Mouse (Mus musculus) spleen, postnatal 4 days (tissue): ENCODE measurements around the gene Acsm5.
A peak's percentile ranks its signal among the peaks of the same experiment; 100 is the strongest.

Experiments used
- DNase-seq, 2 experiments: peaks; one replicate each; pipeline ENCODE4 v3.0.0; 2022; ENCODE audit warnings: low spot score in 2 of 2

Gene Acsm5

GRCm38 (mm10) chr7:119519163-119519562 is at the start of gene Acsm5:
Acsm5 (plus strand) TSS chr7:119519463.
- no peak for DNase-seq

GRCm38 (mm10) chr7:119476500-119477389 is 42.5 kb upstream of the Acsm5 start:
- DNase-seq, result no peak

DNA sequence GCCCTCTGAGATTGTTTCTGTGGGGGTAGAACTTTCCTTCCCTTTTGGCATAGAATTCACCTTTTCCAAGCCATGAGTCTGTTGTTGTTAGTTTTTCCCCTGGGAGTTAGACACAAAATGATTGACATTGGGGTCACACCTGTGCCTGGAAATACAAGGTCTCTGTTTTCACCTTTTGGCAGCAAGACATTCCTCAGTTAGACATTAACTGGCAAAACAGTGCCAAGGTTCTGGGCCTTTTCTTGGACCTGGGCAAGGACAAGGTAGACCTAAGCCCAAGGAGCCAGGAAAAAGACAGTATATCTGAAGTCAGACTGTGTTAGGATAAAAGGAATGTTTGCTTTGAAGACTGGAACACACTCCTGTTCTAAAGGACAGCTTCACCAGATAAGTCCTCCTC is 40.0 kb upstream of the Acsm5 start, which contains the start of gene Umod:
Umod (minus strand) TSS at position 27 of the 400 bp plus-strand sequence.
- no peak for DNase-seq

DNA sequence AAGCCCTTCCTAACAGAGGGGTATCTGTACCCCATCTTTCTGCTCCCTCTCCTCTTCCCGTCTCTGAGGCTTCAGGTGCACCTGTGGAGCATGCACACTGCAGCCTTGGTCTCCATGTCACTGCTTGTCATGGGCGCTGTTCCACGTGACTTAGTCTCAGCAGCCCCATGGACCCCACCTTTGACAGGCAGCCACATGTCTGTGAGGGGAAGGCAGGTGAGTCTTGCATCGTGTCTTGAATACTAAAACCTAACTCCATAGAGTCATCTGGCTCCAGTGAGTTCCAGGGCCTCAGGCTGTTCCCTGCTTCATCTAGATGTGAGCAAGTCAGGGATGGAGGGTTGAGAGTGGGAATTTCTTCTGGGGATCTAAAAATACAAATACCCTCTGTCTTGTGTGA is 35.1 kb upstream of the Acsm5 start:
- no peak for DNase-seq

- DNase-seq, result no peak
Observed at GRCm38 (mm10) chr7:119486683-119487082, 32.6 kb upstream of the Acsm5 start.

GRCm38 (mm10) chr7:119490041-119490780 is 29.1 kb upstream of the Acsm5 start:
- DNase-seq, result no peak

- no peak for DNase-seq
Observed at GRCm38 (mm10) chr7:119511143-119511542, 8.1 kb upstream of the Acsm5 start.

- DNase-seq, result no peak
Observed at GRCm38 (mm10) chr7:119513056-119513455, 6.2 kb upstream of the Acsm5 start.

GRCm38 (mm10) chr7:119515492-119516271 is 3.6 kb upstream of the Acsm5 start:
- DNase-seq, result no peak

DNA sequence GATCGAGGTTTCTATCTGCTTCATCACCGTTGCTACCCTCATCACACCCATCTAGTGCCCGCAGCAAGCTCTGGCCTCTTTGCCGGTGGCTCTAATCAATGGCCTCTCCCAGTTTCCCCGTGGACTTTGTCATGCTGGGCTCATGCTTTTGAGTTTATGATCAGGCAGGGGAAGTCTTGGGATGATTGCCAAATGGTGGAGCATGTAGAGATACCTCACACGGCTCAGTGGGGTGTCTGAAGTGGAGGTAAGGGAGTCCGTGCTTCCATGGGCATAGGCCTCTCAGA is 3.0 kb upstream of the Acsm5 start:
- DNase-seq, result no peak

GRCm38 (mm10) chr7:119519654-119520053 is 391 bp downstream of the Acsm5 start:
- peak; percentile 41 to 80 for DNase-seq

DNA sequence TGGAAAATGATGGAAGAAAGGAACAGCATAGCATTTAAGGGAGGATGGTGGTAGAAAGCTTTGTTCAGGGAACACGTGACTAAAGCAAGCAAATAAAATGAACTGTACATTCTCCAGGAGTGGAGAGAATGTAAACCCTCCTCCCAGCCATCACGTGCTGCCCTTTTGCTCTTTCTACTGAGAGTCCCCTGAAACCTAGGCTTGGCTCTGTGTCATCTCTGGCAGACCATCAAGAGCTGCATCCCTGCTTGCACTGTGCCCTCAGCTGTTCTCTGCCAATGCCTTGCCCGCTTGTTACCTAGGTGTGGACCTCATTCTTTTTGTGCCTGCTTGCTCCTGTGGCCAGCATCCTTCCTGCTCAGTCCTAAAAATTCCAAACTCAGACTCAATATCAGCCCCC is 2.6 kb downstream of the Acsm5 start:
- DNase-seq, result no peak

DNA sequence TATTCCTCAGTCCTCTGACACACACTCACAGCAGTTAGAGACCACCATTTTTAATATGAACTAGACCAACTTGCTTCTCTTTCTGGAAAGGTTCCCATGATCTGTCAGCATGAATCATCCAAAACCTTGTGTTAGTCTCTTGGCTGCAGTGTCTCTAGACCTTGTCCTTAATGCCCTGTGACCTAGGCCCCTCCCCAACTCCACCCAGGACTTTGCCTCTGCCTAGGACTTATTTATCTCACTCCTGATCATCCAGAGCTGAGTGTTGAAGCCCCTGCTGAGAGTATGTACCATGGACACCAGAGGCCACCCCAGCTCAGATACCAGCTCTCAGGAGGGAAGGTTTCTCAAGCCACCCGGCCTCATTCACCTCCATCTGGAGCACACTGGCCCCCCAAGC is 3.1 kb downstream of the Acsm5 start:
- no peak for DNase-seq

DNA sequence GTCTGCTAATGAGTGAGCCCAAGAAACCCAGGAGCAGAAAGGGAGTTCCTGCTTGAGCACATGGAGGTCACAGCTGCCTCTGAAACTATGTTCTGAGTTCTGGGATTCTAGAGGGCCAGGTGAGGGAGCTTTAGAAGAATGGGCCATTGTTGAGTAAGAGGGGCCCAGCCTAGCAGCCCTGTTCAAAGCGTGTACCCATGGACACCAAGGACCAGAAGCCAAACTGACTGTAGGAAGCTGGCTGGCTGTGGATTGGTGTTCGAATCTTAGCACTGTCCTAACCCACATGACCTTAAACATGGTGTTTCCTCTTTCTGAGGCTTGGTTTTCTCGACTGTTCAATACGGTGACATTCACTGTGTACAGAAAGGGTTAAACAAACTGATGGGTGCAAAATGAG is 4.1 kb downstream of the Acsm5 start, which contains the start of gene Pdilt:
Pdilt (minus strand) TSS at position 101 of the 400 bp plus-strand sequence.
- DNase-seq, result no peak

GRCm38 (mm10) chr7:119525881-119526281 is 6.6 kb downstream of the Acsm5 start:
- DNase-seq, result peak in 1 of 2 experiments; percentile 38

- DNase-seq, result no peak
Observed at GRCm38 (mm10) chr7:119526486-119526885, 7.2 kb downstream of the Acsm5 start.

DNA sequence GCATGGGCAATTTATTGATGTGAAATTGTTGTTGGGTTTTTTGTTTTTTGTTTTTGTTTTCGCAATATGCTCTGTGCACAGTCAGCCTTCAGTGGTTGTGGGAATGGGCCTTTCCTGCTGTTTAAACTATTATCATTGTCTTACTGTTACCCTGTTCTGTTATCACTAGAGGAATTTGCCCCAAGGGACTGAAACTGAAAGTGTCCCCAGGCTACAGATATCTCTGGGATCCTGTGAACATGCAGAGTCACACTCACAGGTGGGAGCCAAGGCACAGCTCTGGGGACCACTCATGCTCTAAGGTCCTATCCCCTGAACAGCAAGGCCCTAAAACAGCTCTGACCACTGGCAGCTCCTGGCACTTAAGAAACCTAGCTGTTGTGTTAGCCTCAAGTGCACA is 7.9 kb downstream of the Acsm5 start:
- peak in 1 of 2 experiments; percentile 49 for DNase-seq

DNA sequence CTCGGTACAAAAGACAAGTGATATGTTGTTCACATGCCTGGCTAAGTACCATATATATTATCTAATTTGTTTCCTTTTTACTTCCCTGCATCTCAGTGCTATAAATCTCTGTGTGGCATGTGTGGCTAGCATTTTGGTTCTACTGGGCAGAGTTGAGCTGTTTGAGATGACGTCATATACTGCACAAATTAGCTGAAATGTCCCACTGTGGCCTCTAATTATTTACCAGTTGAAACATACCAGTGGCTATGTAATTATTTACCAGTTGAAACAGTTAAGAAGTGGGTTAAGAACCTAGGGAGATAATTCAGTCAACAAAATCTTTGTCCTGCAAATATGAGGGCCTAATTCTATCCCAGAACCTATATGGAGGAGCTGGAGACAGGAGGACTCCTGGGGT is 8.3 kb downstream of the Acsm5 start:
- DNase-seq, result no peak

GRCm38 (mm10) chr7:119528617-119529016 is 9.4 kb downstream of the Acsm5 start:
- DNase-seq, result no peak

GRCm38 (mm10) chr7:119532924-119533323 is 13.7 kb downstream of the Acsm5 start:
- no peak for DNase-seq

GRCm38 (mm10) chr7:119534389-119534788 is 15.1 kb downstream of the Acsm5 start:
- no peak for DNase-seq

DNA sequence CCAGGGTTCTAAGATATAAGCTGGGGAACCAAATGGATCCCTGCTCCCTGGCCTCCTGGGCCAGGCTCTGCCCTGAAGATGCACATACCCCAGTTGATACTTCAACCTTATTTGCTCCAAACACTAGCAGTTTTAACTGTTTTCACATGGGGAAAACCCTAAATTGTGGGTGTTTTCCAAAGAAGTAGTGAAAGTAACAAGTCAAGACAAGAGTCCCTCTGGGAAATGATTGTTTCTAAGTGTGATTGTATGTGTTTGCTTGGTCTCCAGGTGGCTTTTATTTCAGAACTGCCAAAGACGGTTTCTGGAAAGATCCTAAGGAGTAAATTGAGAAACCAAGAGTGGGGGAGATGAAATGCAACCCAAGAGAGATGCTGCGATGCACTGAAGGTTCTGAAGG is 23.2 kb downstream of the Acsm5 start:
- no peak for DNase-seq
